Mouse (Mus musculus) G1E-ER4 (cell line): ENCODE results near the gene Cpd. TPM values are rescaled to one million over a fixed set of nuclear protein-coding genes. Genes with fewer than 3 reads are reported as not detected.

Experiments used
- GATA1 ChIP-seq: IDR thresholded peaks from one replicate; pipeline ENCODE4 v1.8.0; 2012; ENCODE audit warnings: low read length, inconsistent platforms
- polyA plus RNA-seq: library from polyadenylated mRNA; stranded (reverse); fragments of >175 nt; gene quantifications from 2 replicates; pipeline ENCODE4 v1.2.3, GENCODE M21; 2012

The Cpd gene
- 41.0 and 52.0 TPM in 2 replicates for polyA plus RNA-seq

DNA sequence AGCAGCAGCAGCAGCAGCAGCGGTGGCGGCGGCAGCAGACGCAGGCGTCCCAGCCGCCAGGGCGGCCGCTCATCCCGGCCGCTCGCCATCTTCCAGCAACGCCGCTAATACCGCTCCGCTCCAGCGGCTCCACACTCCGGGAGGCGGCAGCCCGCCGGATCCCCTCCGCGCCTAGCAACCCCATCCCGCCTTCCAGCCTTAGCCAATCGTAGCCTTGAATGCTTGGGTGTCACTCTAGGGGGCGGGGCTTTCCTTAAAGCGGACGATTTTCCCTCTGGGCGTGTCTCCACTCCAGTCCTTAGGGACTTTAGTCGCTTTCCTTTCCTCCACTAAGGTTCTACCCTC lies at the start of gene Cpd:
Gene Cpd, minus strand, starts transcription at position 141 of the 345 bp plus-strand sequence.
- TF ChIP-seq GATA1 = no peak

DNA sequence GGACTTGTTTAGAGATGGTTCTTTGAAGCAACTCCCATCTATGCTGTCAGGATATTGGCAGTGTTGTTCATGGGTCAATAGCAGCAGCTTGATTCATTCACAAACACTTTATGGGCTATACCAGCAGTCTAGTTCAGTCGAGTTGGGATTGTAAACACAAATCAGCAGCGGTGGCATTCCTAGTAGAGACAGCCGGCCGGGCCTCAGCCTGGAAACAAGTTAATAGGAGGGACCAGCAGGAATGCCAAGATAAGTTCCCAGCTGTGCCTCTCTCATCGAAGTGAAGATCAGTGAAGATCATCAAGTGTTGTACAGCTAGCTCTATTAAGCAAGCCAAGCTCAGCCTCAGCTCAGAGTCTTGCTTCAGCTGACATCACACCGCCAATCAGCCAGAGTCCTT lies 49.5 kb upstream of the Cpd start:
- TF ChIP-seq GATA1 = no peak

DNA sequence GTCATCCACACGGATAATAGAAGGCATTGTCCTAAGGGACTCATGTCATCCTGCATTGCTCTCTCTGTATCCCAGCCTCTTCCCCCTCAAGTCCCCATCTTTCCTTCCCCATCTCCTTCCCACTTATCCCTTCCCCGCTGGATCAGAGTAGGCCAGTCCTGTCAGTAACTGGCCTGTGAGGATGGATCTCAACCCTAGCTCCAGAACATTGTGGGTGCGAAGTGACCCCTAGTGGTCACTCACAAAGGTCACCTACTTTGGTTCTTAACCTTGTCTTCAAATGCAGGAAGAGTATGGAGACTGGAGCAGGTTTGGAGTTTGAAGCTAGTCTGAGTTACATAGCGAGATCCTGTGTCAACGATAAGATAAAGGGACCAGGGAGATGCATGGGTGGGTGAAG lies 47.4 kb upstream of the Cpd start:
- TF ChIP-seq GATA1 = no peak

DNA sequence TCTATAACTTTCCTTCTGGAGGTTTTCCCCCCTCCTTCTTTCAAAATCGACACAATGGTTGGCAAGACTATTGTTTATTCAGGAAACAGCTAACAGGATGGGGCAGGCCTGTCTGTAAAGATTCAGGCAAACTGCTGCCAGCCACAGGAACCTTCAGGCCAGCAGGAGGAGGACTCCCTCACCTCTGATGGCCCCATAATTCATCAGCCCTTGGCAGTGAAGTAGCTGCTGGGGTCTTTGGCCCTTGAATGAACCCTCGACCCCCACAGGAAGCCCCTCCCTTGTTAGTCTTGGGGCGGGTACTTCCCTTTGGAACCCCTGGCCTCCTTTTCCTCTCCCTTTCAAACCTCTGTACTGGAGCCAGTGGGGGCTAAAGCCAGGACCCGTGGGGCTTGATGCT lies 46.8 kb upstream of the Cpd start:
- no peak for TF ChIP-seq GATA1

DNA sequence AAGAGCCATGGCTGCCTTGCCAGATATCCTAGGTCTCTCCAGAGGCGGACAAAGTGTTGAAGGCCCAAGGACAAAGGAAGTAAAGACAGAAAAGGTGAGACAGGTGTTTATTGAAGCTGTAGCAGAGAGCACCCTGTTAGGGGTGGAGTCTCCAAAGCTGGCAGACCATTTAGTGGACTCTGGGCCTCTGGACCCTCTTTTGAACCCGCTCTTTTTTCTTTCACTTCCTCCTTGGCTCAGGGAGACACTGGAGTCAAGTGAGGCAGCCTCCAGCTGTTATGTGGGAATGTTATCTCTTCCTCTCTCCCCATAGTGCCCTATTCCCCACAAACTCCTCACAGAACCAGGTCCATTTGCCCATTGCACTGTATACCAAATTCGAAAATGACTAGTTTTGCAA lies 46.2 kb upstream of the Cpd start:
- TF ChIP-seq GATA1 = no peak

DNA sequence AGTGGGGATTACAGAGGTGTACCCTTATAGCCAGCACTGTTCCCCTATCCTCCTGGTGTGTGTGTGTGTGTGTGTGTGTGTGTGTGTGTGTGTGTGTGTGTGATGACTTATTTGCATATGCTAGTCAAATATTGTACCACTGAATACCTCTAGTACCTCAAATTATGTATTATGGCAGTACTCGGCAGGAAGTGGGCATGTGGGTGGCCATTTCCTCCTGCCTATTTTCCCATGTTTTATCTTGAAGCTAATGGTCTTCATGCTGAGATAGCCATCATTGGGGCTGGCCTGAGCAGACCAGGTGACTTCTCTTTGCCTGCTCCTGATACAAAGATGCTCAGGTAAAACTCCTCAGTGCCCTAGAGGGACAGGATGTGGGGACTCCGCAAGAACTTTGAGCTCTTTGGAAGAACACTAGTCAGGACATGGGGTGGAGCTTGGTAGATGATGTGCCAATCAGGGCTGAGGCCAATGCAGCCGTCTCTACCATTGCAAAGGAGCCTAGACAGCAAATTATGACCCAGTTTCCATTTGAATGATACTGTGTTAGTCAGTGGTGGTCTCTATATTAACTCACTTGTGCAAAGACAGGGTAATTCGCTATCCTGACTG lies 45.0 kb upstream of the Cpd start:
- TF ChIP-seq GATA1 = no peak

DNA sequence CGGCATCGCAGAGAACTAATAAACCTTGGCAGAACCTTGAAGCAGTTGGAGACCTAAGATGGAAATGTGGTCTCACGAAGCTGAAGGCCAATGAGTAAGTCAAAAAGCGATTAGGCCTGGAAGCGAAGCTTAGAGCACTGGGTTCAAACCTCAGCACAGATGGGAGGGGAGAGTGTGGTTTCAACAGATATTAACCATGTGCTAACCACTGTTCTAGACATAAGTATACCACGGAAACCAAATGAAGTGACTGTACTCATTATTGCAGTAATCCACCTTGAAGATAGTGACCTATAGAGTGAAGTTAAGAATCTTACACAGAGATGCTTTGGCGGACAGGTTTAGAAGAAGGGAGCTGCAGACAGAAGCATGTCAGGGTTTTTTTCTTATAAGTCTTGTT lies 44.4 kb upstream of the Cpd start:
- no peak for TF ChIP-seq GATA1

DNA sequence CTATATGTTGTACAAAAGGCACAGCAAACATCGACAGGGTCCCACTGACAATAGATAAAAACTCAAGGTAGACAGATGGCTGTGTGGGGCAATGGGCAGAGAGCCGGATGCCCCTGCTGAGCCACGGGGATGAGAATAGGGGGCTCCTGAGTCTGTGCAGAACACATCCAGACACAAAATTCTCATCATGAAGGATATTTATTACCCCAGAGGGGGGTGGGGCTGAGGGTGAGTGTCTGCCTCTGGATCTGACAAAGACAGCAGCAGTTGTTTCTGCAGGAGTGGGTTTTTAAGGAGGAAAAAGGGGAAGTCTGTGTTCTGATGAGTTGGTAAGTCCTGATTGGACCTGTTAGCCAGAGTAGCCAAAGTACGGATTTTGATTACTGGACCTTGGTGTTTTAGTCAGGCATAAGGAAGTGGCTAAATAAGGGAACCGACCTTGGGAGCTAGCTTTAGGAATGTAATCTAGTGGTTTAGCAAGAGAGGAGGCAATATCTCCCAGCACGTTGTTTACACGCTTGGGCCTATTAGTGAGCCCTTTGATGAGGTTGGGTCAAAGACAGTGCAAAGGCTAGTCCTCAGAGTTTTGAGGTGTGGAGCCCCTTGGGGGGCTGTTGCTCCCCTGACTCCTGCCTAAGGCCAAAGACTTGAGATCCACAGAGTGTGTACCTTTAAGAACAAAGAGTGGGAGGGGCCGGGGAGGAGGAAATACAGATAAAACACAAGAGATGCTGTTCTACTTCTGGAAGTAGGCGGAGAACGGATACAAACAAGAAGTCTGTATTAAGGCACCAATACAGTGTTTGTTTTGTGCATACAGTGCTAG lies 42.7 kb upstream of the Cpd start:
- no peak for TF ChIP-seq GATA1

DNA sequence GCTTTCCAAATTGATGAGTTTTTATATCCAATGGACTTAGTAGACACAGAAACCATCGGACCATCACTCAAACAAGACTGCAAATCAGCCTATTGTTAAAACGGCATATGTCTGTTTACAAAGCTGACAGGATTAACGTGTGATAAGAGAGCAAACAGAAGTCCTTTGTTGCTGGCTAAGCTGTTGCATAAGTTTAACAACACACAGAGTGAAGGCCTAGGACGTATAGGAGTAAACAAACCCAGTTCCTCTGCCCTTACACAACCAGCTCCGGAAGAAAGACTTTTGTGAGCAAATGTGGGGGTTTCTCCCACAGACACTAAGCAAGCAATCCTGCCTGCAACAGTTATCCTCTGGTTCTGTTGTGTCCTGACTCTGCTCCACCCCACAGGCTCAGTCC lies 37.6 kb upstream of the Cpd start:
- no peak for TF ChIP-seq GATA1

DNA sequence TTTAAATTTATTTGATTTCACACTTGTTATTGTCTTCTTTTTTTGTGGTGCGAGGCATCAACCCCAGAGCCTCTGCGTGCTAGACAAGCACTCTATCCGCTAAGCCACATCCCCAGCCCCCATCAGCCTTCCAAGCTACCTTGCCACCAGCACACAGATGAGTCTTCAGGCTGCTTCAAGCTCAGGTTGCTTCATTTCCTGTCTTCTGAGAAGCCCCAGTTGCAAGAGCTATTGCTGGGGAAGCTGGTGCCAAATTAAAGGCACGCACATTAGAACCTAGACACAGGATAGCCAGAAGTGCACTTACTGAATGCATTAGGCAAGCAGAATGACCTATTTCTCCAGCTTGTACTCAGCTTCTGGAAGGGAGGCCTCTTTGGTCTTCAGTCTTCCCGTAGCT lies 33.0 kb upstream of the Cpd start:
- TF ChIP-seq GATA1 = no peak

DNA sequence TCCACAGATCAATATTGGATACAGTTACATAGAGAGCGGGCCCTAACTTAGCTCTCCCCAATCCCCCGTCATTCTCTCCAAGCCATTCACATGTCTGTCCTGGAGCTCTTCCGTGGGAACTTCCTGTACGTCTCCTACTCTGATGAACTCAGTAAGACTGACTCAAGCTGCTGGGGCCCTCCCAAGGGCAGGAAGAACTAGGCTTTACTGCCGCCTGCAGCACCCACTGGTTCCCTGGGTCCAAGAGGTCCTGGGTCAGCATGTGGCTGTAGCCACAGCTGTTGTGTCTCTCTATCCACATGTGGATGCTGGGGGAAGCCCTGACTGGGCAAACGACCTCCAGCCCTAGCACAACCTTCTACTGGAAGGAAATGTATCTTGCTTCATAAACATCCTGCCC lies 27.9 kb upstream of the Cpd start:
- no peak for TF ChIP-seq GATA1

DNA sequence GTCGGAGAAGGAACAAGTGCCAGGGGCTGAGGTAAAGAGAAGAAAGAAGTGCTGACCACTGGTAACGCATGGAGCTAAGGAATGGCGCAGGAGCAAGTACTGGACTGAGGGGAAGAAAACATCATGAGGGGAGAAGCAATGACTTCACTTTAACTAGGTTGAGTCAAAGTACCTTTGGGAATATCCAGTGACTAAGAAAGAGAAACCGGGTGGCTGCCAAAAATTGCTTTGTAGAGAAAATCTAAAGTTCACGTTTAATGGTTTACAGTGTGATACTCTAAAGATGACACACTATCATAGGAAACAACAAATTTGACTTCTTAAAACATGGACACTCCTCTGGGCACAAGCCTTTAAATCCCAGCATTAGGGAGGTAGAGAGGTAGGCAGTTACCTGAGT lies 27.0 kb upstream of the Cpd start:
- TF ChIP-seq GATA1 = no peak

DNA sequence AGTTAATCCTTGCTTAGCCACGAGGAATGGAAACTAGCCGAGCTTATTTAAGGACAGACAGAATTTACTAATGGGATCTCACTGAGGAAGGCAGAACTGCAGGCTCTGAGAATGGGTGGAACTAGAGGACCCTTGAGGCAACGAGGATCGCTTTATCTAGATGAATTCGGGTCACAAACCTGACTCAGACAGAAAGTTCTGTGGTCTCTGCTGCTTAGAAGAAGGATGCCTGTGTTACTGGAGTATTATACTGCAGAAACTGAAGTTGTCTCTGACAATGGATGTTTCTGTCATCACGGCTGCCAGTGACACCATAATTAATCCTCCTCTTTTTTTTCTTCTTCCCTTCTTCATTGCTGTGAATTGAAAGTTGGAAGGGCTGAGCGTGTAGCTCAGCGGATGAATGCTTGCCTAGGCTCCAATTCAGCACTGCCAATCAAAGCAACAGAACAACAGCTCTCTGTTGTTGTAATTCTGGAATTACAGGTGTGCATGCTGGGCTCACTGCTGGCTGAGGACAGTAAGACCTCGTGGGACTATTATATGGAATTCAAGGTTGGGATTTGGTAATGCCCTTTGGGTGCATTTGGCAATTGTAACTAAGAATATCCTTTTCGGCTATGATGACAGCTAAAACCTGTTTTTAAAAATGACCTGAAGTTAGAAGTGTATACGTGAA lies 25.9 kb upstream of the Cpd start:
- no peak for TF ChIP-seq GATA1

DNA sequence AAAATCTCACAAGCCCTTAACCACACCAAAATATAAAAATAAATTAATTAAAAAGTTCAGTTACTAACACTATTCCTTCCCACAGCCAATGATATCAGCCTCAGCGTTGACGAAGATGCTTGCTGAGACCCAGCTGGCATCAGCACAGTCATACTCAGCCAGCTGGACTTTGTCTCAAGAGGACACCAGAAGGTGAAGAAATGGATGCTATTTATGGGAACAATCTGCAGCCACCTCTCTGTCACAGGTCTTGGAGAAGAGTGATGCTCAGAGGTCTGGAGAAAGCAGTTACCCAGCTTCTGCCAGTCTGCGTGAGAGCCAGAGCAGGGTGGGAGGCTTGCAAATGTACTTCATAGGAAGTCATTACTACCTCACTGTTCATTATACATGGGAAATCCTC lies 14.4 kb upstream of the Cpd start:
- no peak for TF ChIP-seq GATA1

DNA sequence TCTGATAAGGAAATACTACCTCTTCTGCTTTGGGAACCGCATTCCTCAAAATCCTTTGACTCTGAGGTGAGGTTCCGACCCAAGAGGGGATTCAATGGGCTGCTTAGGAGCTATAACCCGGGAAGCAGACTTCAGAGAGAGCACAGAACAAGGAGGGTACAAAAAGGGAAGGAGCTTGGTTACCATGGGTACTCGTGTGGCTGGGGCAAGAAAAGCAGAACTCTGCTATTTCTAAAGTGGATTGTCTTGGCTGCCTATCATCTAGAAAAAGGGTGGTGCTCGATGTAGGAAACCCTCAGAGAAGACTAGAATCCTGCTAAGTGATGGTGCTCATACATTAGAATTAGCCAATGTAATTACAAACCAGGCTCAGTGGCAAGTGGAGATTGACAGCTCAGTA lies 12.4 kb upstream of the Cpd start:
- no peak for TF ChIP-seq GATA1

DNA sequence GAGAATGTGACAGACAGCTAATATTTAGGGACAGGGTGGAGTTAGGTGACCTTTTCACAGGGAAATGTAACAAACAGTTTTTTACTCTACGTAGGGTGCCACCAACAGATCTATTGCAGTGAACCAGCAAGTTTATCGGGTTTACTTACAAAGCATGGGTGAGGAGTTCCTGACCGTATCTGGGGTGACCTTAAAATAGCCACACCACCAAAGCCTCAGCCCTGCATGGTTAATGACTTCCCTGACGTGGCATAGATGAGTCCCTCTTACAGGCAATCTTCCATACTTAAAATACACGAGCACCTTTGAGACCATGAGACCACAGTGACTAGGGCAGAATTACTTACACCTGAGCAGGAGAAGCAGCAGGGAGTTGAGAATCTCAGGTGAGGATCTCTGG lies 12.0 kb upstream of the Cpd start:
- TF ChIP-seq GATA1 = no peak

DNA sequence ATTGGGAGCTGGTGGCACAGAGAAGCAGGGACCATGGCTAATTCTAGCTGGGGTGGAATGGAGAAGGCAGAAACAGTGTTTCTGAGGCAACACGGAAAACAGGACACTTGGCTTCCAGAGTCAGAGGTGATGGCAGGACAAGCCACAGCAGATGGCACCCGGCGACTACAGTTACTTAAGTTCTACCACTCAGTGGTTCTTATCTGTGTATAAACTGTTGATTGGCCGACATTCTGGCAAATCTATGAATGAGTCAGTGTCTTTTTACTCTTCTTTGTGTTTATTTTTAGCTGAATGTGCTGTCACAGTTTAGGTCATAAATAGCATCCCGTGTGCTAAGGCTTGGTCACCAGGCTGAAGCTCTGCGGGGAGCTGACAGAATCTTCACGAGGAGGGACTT lies 10.3 kb upstream of the Cpd start:
- TF ChIP-seq GATA1 = no peak
